Mouse (Mus musculus) CH12.LX (cell line): ENCODE measurements around the gene Syn3. TPM values are rescaled to one million over a fixed set of nuclear protein-coding genes. Genes with fewer than 3 reads are reported as not detected.

Experiments used
- DNase-seq: peaks from one replicate; pipeline ENCODE4 v3.0.0-alpha.2; 2013; ENCODE audit errors: extremely low read depth
- H3K27ac ChIP-seq: 2 replicates; pipeline ENCODE4 v1.5.1; 2012; ENCODE audit warnings: low read depth, mild to moderate bottlenecking, control low read depth, moderate library complexity; ENCODE audit not compliant: insufficient read depth
- H3K27me3 ChIP-seq: replicated peaks from 2 replicates; pipeline ENCODE3; 2012; ENCODE audit warnings: inconsistent platforms
- H3K36me3 ChIP-seq, 2 experiments: replicated peaks in 1 of 2; 2 replicates each; pipeline versions ENCODE3 to v1.6.1; 2012; ENCODE audit warnings: inconsistent platforms in 1 of 2, low read length in 1 of 2, mild to moderate bottlenecking in 1 of 2, mixed read lengths in 1 of 2, moderate library complexity in 1 of 2; ENCODE audit not compliant: control insufficient read depth in 1 of 2, insufficient read depth in 1 of 2
- H3K4me1 ChIP-seq, 2 experiments: 2 replicates each; pipeline ENCODE4 v1.6.1; 2012; ENCODE audit warnings: inconsistent platforms in 1 of 2, moderate library complexity in 1 of 2; ENCODE audit not compliant: insufficient read depth in 2 of 2, control insufficient read depth in 1 of 2
- H3K4me2 ChIP-seq: 2 replicates; pipeline ENCODE4 v1.6.1; 2012; ENCODE audit warnings: low read depth, mild to moderate bottlenecking, control low read depth; ENCODE audit not compliant: poor library complexity, insufficient read depth, severe bottlenecking
- H3K4me3 ChIP-seq, 3 experiments: fragments of 150-350 bp in 1 of 3; sonication (generic) in 1 of 3; replicated peaks in 1 of 3; 2 replicates each; pipeline versions ENCODE3 to v1.5.1; 2011 to 2012; ENCODE audit warnings: low read depth in 2 of 3, low read length in 2 of 3, mild to moderate bottlenecking in 2 of 3, moderate library complexity in 2 of 3, control low read depth in 1 of 3, improper control_type of control experiment in 1 of 3, inconsistent platforms in 1 of 3, mixed read lengths in 1 of 3; ENCODE audit not compliant: poor library complexity in 1 of 3
- H3K79me2 ChIP-seq: replicated peaks from 2 replicates; pipeline ENCODE4 v1.6.1; 2012; ENCODE audit warnings: mild to moderate bottlenecking, moderate library complexity; ENCODE audit not compliant: control insufficient read depth, poor library complexity, insufficient read depth, severe bottlenecking; ENCODE audit errors: extremely low read depth
- H3K9ac ChIP-seq: 2 replicates; pipeline ENCODE4 v1.6.1; 2012; ENCODE audit warnings: low read depth, mild to moderate bottlenecking, control low read depth, moderate library complexity; ENCODE audit not compliant: insufficient read depth
- H3K9me3 ChIP-seq: replicated peaks from 2 replicates; pipeline ENCODE3; 2012; ENCODE audit warnings: low read length, inconsistent platforms, mixed read lengths
- CHD1 ChIP-seq: IDR thresholded peaks from 2 replicates; pipeline ENCODE4 v1.6.1; 2012; ENCODE audit warnings: low read depth, low read length, improper control_type of control experiment, inconsistent platforms
- CHD2 ChIP-seq: IDR thresholded peaks from 2 replicates; pipeline ENCODE4 v1.6.1; 2011; ENCODE audit warnings: low read length, improper control_type of control experiment
- CTCF ChIP-seq, 2 experiments: IDR thresholded peaks in 1 of 2; conservative IDR thresholded peaks in 1 of 2; 2 replicates each; pipeline ENCODE4 v1.5.1; 2011 to 2012; ENCODE audit warnings: low read depth in 2 of 2, low read length in 2 of 2, improper control_type of control experiment in 1 of 2, inconsistent platforms in 1 of 2, mild to moderate bottlenecking in 1 of 2, moderate library complexity in 1 of 2
- GABPA ChIP-seq: IDR thresholded peaks from 2 replicates; pipeline ENCODE4 v1.6.1; 2012; ENCODE audit warnings: low read depth, low read length, improper control_type of control experiment, inconsistent platforms; ENCODE audit not compliant: insufficient replicate concordance
- IRF4 ChIP-seq: IDR thresholded peaks from 2 replicates; pipeline ENCODE4 v1.6.1; 2014; ENCODE audit warnings: low read depth, mild to moderate bottlenecking, inconsistent platforms, low read length, improper control_type of control experiment
- JUND ChIP-seq: conservative IDR thresholded peaks from 2 replicates; pipeline ENCODE4 v1.6.1; 2011; ENCODE audit warnings: low read depth, low read length, improper control_type of control experiment
- MAFK ChIP-seq: IDR thresholded peaks from 2 replicates; pipeline ENCODE4 v1.6.1; 2011; ENCODE audit warnings: low read length, improper control_type of control experiment; ENCODE audit not compliant: insufficient replicate concordance
- MAZ ChIP-seq: IDR thresholded peaks from 2 replicates; pipeline ENCODE4 v1.6.1; 2012; ENCODE audit warnings: low read depth, mild to moderate bottlenecking, inconsistent platforms, low read length, improper control_type of control experiment, moderate library complexity
- MXI1 ChIP-seq: IDR thresholded peaks from 2 replicates; pipeline ENCODE4 v1.6.1; 2011; ENCODE audit warnings: mild to moderate bottlenecking, low read depth, low read length, improper control_type of control experiment
- MYC ChIP-seq: IDR thresholded peaks from 2 replicates; pipeline ENCODE4 v1.6.1; 2011; ENCODE audit warnings: low read depth, mild to moderate bottlenecking, improper control_type of control experiment, low read length
- NELFE ChIP-seq: IDR thresholded peaks from 2 replicates; pipeline ENCODE4 v1.6.1; 2011; ENCODE audit warnings: low read depth, low read length, improper control_type of control experiment
- NRF1 ChIP-seq: IDR thresholded peaks from 2 replicates; pipeline ENCODE4 v1.6.1; 2014; ENCODE audit warnings: low read depth, mild to moderate bottlenecking, inconsistent platforms, low read length, improper control_type of control experiment, moderate library complexity
- RAD21 ChIP-seq: IDR thresholded peaks from 2 replicates; pipeline ENCODE4 v1.6.1; 2011; ENCODE audit warnings: low read depth, mild to moderate bottlenecking, low read length, improper control_type of control experiment, moderate library complexity
- SMC3 ChIP-seq: IDR thresholded peaks from 2 replicates; pipeline ENCODE4 v1.6.1; 2011; ENCODE audit warnings: low read depth, low read length, improper control_type of control experiment
- UBTF ChIP-seq: IDR thresholded peaks from 2 replicates; pipeline ENCODE4 v1.6.1; 2012; ENCODE audit warnings: low read depth, mild to moderate bottlenecking, inconsistent platforms, low read length, improper control_type of control experiment, moderate library complexity
- USF2 ChIP-seq: conservative IDR thresholded peaks from 2 replicates; pipeline ENCODE4 v1.6.1; 2011; ENCODE audit warnings: low read depth, low read length, improper control_type of control experiment
- ZKSCAN1 ChIP-seq: IDR thresholded peaks from 2 replicates; pipeline ENCODE4 v1.6.1; 2012; ENCODE audit warnings: low read depth, inconsistent platforms, low read length, improper control_type of control experiment, borderline replicate concordance
- ZMIZ1 ChIP-seq: IDR thresholded peaks from 2 replicates; pipeline ENCODE4 v1.6.1; 2012; ENCODE audit warnings: low read depth, mild to moderate bottlenecking, inconsistent platforms, low read length, improper control_type of control experiment
- dilution Hi-C: fragments of 300-500 bp; cut with MboI; formaldehyde crosslinking; loops from 2 replicates; pipeline ENCODE4 v1.14.3; 2020; ENCODE audit warnings: low sequenced_read_pairs; ENCODE audit not compliant: extremely low pct_unique_long_range_greater_than_20kb, extremely low pct_ligation_motif_present
- in situ Hi-C: fragments of 300-500 bp; cut with MboI; formaldehyde crosslinking; loops from 3 replicates; pipeline ENCODE4 v1.14.3; 2019; ENCODE audit warnings: low sequenced_read_pairs, low pct_ligation_motif_present, low pct_unique_long_range_greater_than_20kb, mixed read lengths
- polyA plus RNA-seq: library from polyadenylated mRNA; unstranded; fragments of >175 nt; gene quantifications from 2 replicates; pipeline ENCODE4 v1.2.1, GENCODE M21; 2012; ENCODE audit warnings: low read depth; ENCODE audit not compliant: insufficient read length
- total RNA-seq, 2 experiments: library from RNA; depleted of rRNA; stranded (reverse); fragments of 300-350 nt in 1 of 2; fragments of >200 nt in 1 of 2; gene quantifications; 2 replicates each; pipeline ENCODE4 v1.2.3; 2012 to 2014

Gene Syn3
- total and polyA plus RNA-seq, 3 experiments, result 2.8 to 8.9 (median 5.6) TPM

DNA sequence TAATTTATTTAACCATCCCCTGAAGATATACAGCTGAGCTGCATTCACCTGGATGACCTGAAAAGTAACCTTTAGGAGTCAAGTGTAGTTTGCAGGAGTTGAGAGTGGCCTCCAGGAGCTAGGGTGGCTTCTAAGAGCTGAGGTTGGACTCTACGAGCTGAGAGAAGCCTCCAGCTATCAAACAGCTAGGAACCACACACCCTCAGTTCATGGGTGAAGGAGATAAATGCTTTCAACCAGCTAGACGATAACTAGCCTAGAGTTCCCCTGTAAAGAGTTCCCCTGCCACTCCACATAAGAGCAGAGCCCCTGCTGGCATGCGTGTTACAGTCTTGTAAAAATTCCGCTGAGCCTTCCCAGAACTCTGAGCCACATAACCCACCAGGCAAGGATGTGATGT, 129.3 kb downstream of the Syn3 start:
- H3K4me1 ChIP-seq, result peaks cover 7 to 20% of the 10 kb centered on the region in 2 experiments
- H3K36me3 ChIP-seq, result peaks cover 0 to 61% of the 10 kb centered on the region in 2 experiments
- H3K27ac ChIP-seq, result no peak overlapping the region
- no peak overlapping the region for H3K4me2 ChIP-seq
- no peak for TF ChIP-seq NRF1
- no peak for TF ChIP-seq IRF4
- TF ChIP-seq MAFK, result no peak
- TF ChIP-seq ZKSCAN1, result no peak
- TF ChIP-seq ZMIZ1, result no peak
- TF ChIP-seq CHD2, result no peak
- TF ChIP-seq MAZ, result no peak
- in situ Hi-C loops (no loop called here), dilution Hi-C loops (no loop called here)
- no peak for DNase-seq
- no peaks in the 10 kb centered on the region for H3K79me2 ChIP-seq
- no peaks in the 10 kb centered on the region for H3K27me3 ChIP-seq
- no peaks in the 10 kb centered on the region for H3K9me3 ChIP-seq
- H3K9ac ChIP-seq, result no peak overlapping the region
- H3K4me3 ChIP-seq, result no peak overlapping the region

DNA sequence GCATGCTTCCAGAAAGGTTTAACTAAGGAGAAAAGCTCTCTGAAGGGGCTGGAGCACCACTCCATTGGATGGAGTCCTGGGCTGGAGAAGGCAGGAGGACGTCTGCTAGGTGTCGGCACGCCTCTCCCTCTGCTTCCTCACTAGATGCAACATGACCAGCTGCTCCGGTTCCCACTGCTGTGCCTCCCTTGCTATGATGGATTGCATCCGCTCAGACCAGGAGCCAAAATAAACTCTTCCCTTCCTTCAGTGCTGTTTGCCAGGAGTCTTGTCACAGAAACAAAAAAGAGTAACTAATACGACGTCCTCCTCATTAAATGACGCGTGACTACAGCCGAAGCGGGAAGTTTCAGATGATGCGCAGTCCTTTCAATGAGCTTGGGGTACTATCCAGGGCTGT, 129.9 kb downstream of the Syn3 start:
- dilution Hi-C loops, result no loop called here
- H3K4me1 ChIP-seq, result peaks cover 9 to 26% of the 10 kb centered on the region in 2 experiments
- H3K9ac ChIP-seq, result no peak overlapping the region
- in situ Hi-C loops, result no loop called here
- no peaks in the 10 kb centered on the region for H3K27me3 ChIP-seq
- no peak for DNase-seq
- no peak overlapping the region for H3K4me2 ChIP-seq
- no peaks in the 10 kb centered on the region for H3K79me2 ChIP-seq
- H3K36me3 ChIP-seq, result peaks cover 0 to 61% of the 10 kb centered on the region in 2 experiments
- TF ChIP-seq CTCF (conservative IDR thresholded peaks at IDR 0.05 in 1 of 2, IDR thresholded peaks at IDR 0.05 in 1 of 2; ENCODE audit: low read depth in 2 of 2, low read length in 2 of 2) (no peak), UBTF (no peak), CHD1 (no peak), MXI1 (no peak), MAFK (no peak), SMC3 (no peak), MYC (no peak), RAD21 (no peak), NELFE (no peak), GABPA (no peak), JUND (no peak), MAZ (no peak), ZKSCAN1 (no peak), USF2 (no peak)
- no peak overlapping the region for H3K27ac ChIP-seq
- H3K9me3 ChIP-seq, result no peaks in the 10 kb centered on the region
- H3K4me3 ChIP-seq, result no peak overlapping the region
